Mouse (Mus musculus): ENCODE data around the gene Phldb1.

The Phldb1 gene

GRCm38 (mm10) chr9:44708925-44709324 is 26.1 kb downstream of the Phldb1 start:
- DNase-seq (ENCODE audit: low spot score), result peak; percentile 47

GRCm38 (mm10) chr9:44708429-44708765 is 26.6 kb downstream of the Phldb1 start:
- peak; percentile 84 for DNase-seq (ENCODE audit: low spot score)

- DNase-seq (ENCODE audit: low spot score), result no peak
These were observed 27.1 kb downstream of the Phldb1 start for GRCm38 (mm10) chr9:44707749-44708428.

- no peak for DNase-seq (ENCODE audit: low spot score)
These were observed 35.3 kb downstream of the Phldb1 start for GRCm38 (mm10) chr9:44699730-44700129.

GRCm38 (mm10) chr9:44699196-44699595 is 35.8 kb downstream of the Phldb1 start:
- DNase-seq (ENCODE audit: low spot score), result no peak

- no peak for DNase-seq (ENCODE audit: low spot score)
These were observed 37.1 kb downstream of the Phldb1 start for GRCm38 (mm10) chr9:44697866-44698265.

GRCm38 (mm10) chr9:44693071-44693470 is 41.9 kb downstream of the Phldb1 start:
- no peak for DNase-seq (ENCODE audit: low spot score)

GRCm38 (mm10) chr9:44691671-44692520 is 43.1 kb downstream of the Phldb1 start:
- peak; percentile 48 for DNase-seq (ENCODE audit: low spot score)

GRCm38 (mm10) chr9:44690641-44691040 is 44.4 kb downstream of the Phldb1 start:
- peak; percentile 36 for DNase-seq (ENCODE audit: low spot score)

- no peak for DNase-seq (ENCODE audit: low spot score)
These were observed 47.0 kb downstream of the Phldb1 start for GRCm38 (mm10) chr9:44688013-44688412.

- peak; percentile 67 for DNase-seq (ENCODE audit: low spot score)
These were observed 48.4 kb downstream of the Phldb1 start for GRCm38 (mm10) chr9:44686638-44687037.

GRCm38 (mm10) chr9:44685346-44686330 is 49.4 kb downstream of the Phldb1 start:
- peak; percentile 70 for DNase-seq (ENCODE audit: low spot score)

GRCm38 (mm10) chr9:44683046-44683445 is 52.0 kb downstream of the Phldb1 start:
- DNase-seq (ENCODE audit: low spot score), result no peak

GRCm38 (mm10) chr9:44679565-44679964 is 55.4 kb downstream of the Phldb1 start:
- DNase-seq (ENCODE audit: low spot score), result no peak

GRCm38 (mm10) chr9:44678288-44678871 is 56.6 kb downstream of the Phldb1 start:
- DNase-seq (ENCODE audit: low spot score), result no peak

GRCm38 (mm10) chr9:44673005-44673404 is 62.0 kb downstream of the Phldb1 start, which contains the start of gene Treh:
Gene Treh (plus strand): TSS chr9:44673233.
- no peak for DNase-seq (ENCODE audit: low spot score)

GRCm38 (mm10) chr9:44672291-44672865 is 62.6 kb downstream of the Phldb1 start:
- DNase-seq (ENCODE audit: low spot score), result no peak

GRCm38 (mm10) chr9:44671416-44671815 is 63.6 kb downstream of the Phldb1 start:
- no peak for DNase-seq (ENCODE audit: low spot score)

GRCm38 (mm10) chr9:44663706-44664105 is 71.3 kb downstream of the Phldb1 start:
- DNase-seq (ENCODE audit: low spot score), result no peak

- peak; percentile 88 for DNase-seq (ENCODE audit: low spot score)
These were observed 79.6 kb downstream of the Phldb1 start for GRCm38 (mm10) chr9:44655098-44656066.
